Mouse (Mus musculus): Measurements from ENCODE around the gene Pla2g6.

DNA sequence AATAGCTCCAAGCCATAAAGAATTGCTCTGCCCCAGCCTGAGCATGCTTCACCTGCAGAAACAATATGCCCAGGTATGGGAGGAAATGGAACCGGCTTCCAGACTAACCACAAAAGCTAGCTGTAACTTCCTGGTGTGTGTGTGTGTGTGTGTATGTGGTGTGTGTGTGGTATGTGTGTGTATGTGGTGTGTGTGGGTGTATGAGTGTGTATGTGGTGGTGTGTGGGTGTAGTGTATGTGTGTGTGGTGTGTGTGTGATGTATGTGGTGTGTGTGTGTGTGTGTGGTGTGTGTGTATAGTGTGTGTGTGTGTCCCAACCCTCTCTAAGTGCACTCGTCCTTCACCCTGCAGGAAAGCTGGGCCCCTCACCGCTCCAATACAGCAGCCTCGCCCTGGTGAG is 62.8 kb downstream of the Pla2g6 start:
- TF ChIP-seq CTCF (conservative IDR thresholded peaks at IDR 0.05; ENCODE audit: insufficient read depth, insufficient read length, low read depth, low read length) (no peak), POLR2A (IDR thresholded peaks at IDR 0.05; ENCODE audit: low read depth, low read length) (no peak)
